Mouse (Mus musculus): ENCODE measurements at regions not wholly inside any gene's neighbourhood (a gene's known extent, or its start where the extent isn't known, plus 50 kb on each side); places are given as distances from the start of the nearest gene placed in this dataset.

- no peak for DNase-seq (ENCODE audit: low spot score in 2 of 2)
Measured at GRCm38 (mm10) chr6:88964071-88964470, 62.0 kb downstream of the Tpra1 start.

GRCm38 (mm10) chr6:88964911-88965310, 62.9 kb downstream of the Tpra1 start:
- DNase-seq (ENCODE audit: low spot score in 2 of 2), result peak; percentile 62 to 68

GRCm38 (mm10) chr6:88965361-88966226, 63.5 kb downstream of the Tpra1 start:
- no peak for DNase-seq (ENCODE audit: low spot score in 2 of 2)

GRCm38 (mm10) chr6:88966501-88966900, 64.5 kb downstream of the Tpra1 start:
- no peak for DNase-seq (ENCODE audit: low spot score in 2 of 2)

- DNase-seq (ENCODE audit: low spot score in 2 of 2), result peak in 1 of 2 experiments; percentile 54
Measured at GRCm38 (mm10) chr6:88968842-88969241, 66.8 kb downstream of the Tpra1 start.

GRCm38 (mm10) chr6:88971729-88972128, 69.7 kb downstream of the Tpra1 start:
- DNase-seq (ENCODE audit: low spot score in 2 of 2), result peak; percentile 77 to 83

- no peak for DNase-seq (ENCODE audit: low spot score in 2 of 2)
Measured at GRCm38 (mm10) chr6:88974457-88974856, 72.4 kb downstream of the Tpra1 start.

- no peak for DNase-seq (ENCODE audit: low spot score in 2 of 2)
Measured at GRCm38 (mm10) chr6:88976581-88976980, 74.5 kb downstream of the Tpra1 start.

GRCm38 (mm10) chr6:88976994-88977393, 74.9 kb downstream of the Tpra1 start:
- no peak for DNase-seq (ENCODE audit: low spot score in 2 of 2)

- DNase-seq (ENCODE audit: low spot score in 2 of 2), result no peak
Measured at GRCm38 (mm10) chr6:88978970-88979369, 76.9 kb downstream of the Tpra1 start.

GRCm38 (mm10) chr6:88980112-88980511, 78.1 kb downstream of the Tpra1 start:
- DNase-seq (ENCODE audit: low spot score in 2 of 2), result peak; percentile 56 to 62

- DNase-seq (ENCODE audit: low spot score in 2 of 2), result no peak
Measured at GRCm38 (mm10) chr6:88981544-88981943, 79.5 kb downstream of the Tpra1 start.

- DNase-seq (ENCODE audit: low spot score in 2 of 2), result no peak
Measured at GRCm38 (mm10) chr6:88984170-88984569, 82.1 kb downstream of the Tpra1 start.

GRCm38 (mm10) chr6:88984863-88985262, 82.8 kb downstream of the Tpra1 start:
- DNase-seq (ENCODE audit: low spot score in 2 of 2), result no peak

- DNase-seq (ENCODE audit: low spot score in 2 of 2), result peak in 1 of 2 experiments; percentile 38
Measured at GRCm38 (mm10) chr6:88988551-88988950, 86.5 kb downstream of the Tpra1 start.

GRCm38 (mm10) chr6:88989617-88990299, 87.7 kb downstream of the Tpra1 start:
- no peak for DNase-seq (ENCODE audit: low spot score in 2 of 2)

GRCm38 (mm10) chr6:88990300-88990685, 88.2 kb downstream of the Tpra1 start:
- no peak for DNase-seq (ENCODE audit: low spot score in 2 of 2)

GRCm38 (mm10) chr6:88995077-88995476, 93.0 kb downstream of the Tpra1 start:
- no peak for DNase-seq (ENCODE audit: low spot score in 2 of 2)

GRCm38 (mm10) chr6:88998927-88999722, 97.1 kb downstream of the Tpra1 start:
- DNase-seq (ENCODE audit: low spot score in 2 of 2), result no peak

GRCm38 (mm10) chr6:89000359-89000758, 98.3 kb downstream of the Tpra1 start:
- DNase-seq (ENCODE audit: low spot score in 2 of 2), result no peak

- no peak for DNase-seq (ENCODE audit: low spot score in 2 of 2)
Measured at GRCm38 (mm10) chr6:89003197-89003923, 101.3 kb downstream of the Tpra1 start.
